Mouse (Mus musculus) intestine, embryonic 16.5 days (tissue): Measurements from ENCODE around the gene Lrrc32. TPM values are rescaled to one million over a fixed set of nuclear protein-coding genes. Genes with fewer than 3 reads are reported as not detected.

ENCODE experiments used
- ATAC-seq: fragments of 200-750 bp; cut with Nextera tagmentation; 2 replicates; pipeline ENCODE4 v1.8.0; 2017; ENCODE audit warnings: moderate TSS enrichment, moderate library complexity
- H3K27ac ChIP-seq: fragments of 300-500 bp; sonication (generic); 2 replicates; pipeline ENCODE4 v1.5.1; 2014; ENCODE audit warnings: mild to moderate bottlenecking, low read length
- H3K27me3 ChIP-seq: fragments of 300-500 bp; sonication (generic); replicated peaks from 2 replicates; pipeline ENCODE4 v1.6.1; 2014; ENCODE audit warnings: low read length, control low read depth, mixed read lengths; ENCODE audit not compliant: control insufficient read depth, insufficient read depth
- H3K36me3 ChIP-seq: fragments of 300-500 bp; sonication (generic); 2 replicates; pipeline ENCODE4 v1.6.1; 2014; ENCODE audit warnings: low read length, control low read depth; ENCODE audit not compliant: control insufficient read depth, insufficient read depth
- H3K4me1 ChIP-seq: fragments of 300-500 bp; sonication (generic); 2 replicates; pipeline ENCODE4 v1.6.1; 2014; ENCODE audit warnings: low read length, control low read depth, mixed read lengths; ENCODE audit not compliant: control insufficient read depth, insufficient read depth
- H3K4me2 ChIP-seq: fragments of 300-500 bp; sonication (generic); 2 replicates; pipeline ENCODE4 v1.6.1; 2014; ENCODE audit warnings: low read depth, low read length, control low read depth
- H3K4me3 ChIP-seq: fragments of 300-500 bp; sonication (generic); 2 replicates; pipeline ENCODE4 v1.5.1; 2014; ENCODE audit warnings: mild to moderate bottlenecking, low read length
- H3K9ac ChIP-seq: fragments of 300-500 bp; sonication (generic); 2 replicates; pipeline ENCODE4 v1.6.1; 2014; ENCODE audit warnings: low read depth, low read length
- H3K9me3 ChIP-seq: fragments of 300-500 bp; sonication (generic); 2 replicates; pipeline ENCODE4 v1.6.1; 2016; ENCODE audit warnings: low read length, control low read depth; ENCODE audit not compliant: control insufficient read depth
- WGBS: fragments of 180-500 bp; shearing (Covaris S2); extraction: QIAGEN DNeasy Blood & Tissue Kit; methylation state at CpG from one replicate; pipeline ENCODE4 v1.1.7; 2014; 5-methylcytosine and 5-hydroxymethylcytosine counted together
- polyA plus RNA-seq: library from polyadenylated mRNA; unstranded; fragments of >200 nt; fragmentation: Nextera tagmentation; extraction: Ambion mirVana; gene quantifications from 2 replicates; pipeline ENCODE4 v1.2.1, GENCODE M21; 2015

Lrrc32 gene
- polyA plus RNA-seq, 1 experiment from 2014 or later, result 11.3 TPM

GRCm38 (mm10) chr7:98472529-98472928, 16.6 kb upstream of the Lrrc32 start:
- WGBS, result 81% methylated on average over 2 of the region's 2 CpGs
- Histone ChIP-seq H3K27ac (no peak overlapping the region), H3K4me2 (no peak overlapping the region), H3K4me3 (no peak overlapping the region), H3K9ac (no peak overlapping the region), H3K4me1 (no peaks in the 10 kb centered on the region), H3K27me3 (no peaks in the 10 kb centered on the region), H3K36me3 (no peaks in the 10 kb centered on the region), H3K9me3 (no peaks in the 10 kb centered on the region)
- ATAC-seq, result no peak

DNA sequence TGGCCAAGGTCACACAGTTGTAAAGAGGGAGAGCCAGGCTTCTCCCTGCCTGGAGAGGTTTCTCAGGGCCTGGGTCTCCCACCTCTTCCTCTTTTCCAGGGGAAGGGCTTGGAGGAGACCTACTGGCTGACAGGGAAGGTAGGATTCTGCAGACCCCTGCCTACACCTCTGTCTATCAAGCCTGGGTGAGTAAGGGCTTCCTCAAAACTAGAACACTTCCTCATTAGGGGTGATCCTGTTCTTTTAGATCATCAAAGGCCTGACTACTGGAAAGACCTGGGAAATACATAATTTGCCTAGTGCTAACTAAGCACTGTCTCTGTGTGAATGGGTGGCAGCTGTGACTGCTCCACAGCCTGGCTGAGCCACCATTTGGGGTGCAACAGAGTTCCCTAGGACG, 14.5 kb upstream of the Lrrc32 start:
- H3K4me1 ChIP-seq, result no peaks in the 10 kb centered on the region
- no peaks in the 10 kb centered on the region for H3K36me3 ChIP-seq
- H3K27me3 ChIP-seq, result no peaks in the 10 kb centered on the region
- no peak overlapping the region for H3K4me2 ChIP-seq
- no peak overlapping the region for H3K9ac ChIP-seq
- no peaks in the 10 kb centered on the region for H3K9me3 ChIP-seq
- 77% methylated on average over 1 of the region's 1 CpGs for WGBS
- H3K27ac ChIP-seq, result no peak overlapping the region
- no peak for ATAC-seq
- no peak overlapping the region for H3K4me3 ChIP-seq

- 0 out of 2 replicates have a peak, but pooled peaks cover 2% of the 10 kb centered on the region for H3K27me3 ChIP-seq
- no peak for ATAC-seq
- 74% methylated on average over 4 of the region's 4 CpGs for WGBS
- H3K4me1 ChIP-seq, result peaks cover under 1% of the 10 kb centered on the region; the same call in 1 of the 2 replicates
- H3K9ac ChIP-seq, result no peak overlapping the region
- no peak overlapping the region for H3K27ac ChIP-seq
- no peaks in the 10 kb centered on the region for H3K36me3 ChIP-seq
- no peaks in the 10 kb centered on the region for H3K9me3 ChIP-seq
- H3K4me3 ChIP-seq, result no peak overlapping the region
- H3K4me2 ChIP-seq, result no peak overlapping the region
These were observed 11.9 kb upstream of the Lrrc32 start for GRCm38 (mm10) chr7:98477153-98477552.

GRCm38 (mm10) chr7:98480481-98480880, 8.6 kb upstream of the Lrrc32 start:
- H3K27ac ChIP-seq, result no peak overlapping the region
- no peak overlapping the region for H3K4me2 ChIP-seq
- no peak overlapping the region for H3K4me3 ChIP-seq
- H3K27me3 ChIP-seq, result 0 out of 2 replicates have a peak, but pooled peaks cover 2% of the 10 kb centered on the region
- ATAC-seq, result no peak
- WGBS, result 95% methylated on average over 1 of the region's 1 CpGs
- H3K9ac ChIP-seq, result no peak overlapping the region
- H3K36me3 ChIP-seq, result no peaks in the 10 kb centered on the region
- H3K4me1 ChIP-seq, result peaks cover 15% of the 10 kb centered on the region
- H3K9me3 ChIP-seq, result no peaks in the 10 kb centered on the region

GRCm38 (mm10) chr7:98481066-98481734, 7.9 kb upstream of the Lrrc32 start:
- no peaks in the 10 kb centered on the region for H3K36me3 ChIP-seq
- no peak overlapping the region for H3K27ac ChIP-seq
- no peaks in the 10 kb centered on the region for H3K9me3 ChIP-seq
- peaks cover 15% of the 10 kb centered on the region for H3K4me1 ChIP-seq
- 21% methylated on average over 9 of the region's 9 CpGs for WGBS
- no peak overlapping the region for H3K4me2 ChIP-seq
- H3K4me3 ChIP-seq, result no peak overlapping the region
- H3K27me3 ChIP-seq, result 0 out of 2 replicates have a peak, but pooled peaks cover 2% of the 10 kb centered on the region
- H3K9ac ChIP-seq, result no peak overlapping the region
- ATAC-seq, result peak; percentile 40

DNA sequence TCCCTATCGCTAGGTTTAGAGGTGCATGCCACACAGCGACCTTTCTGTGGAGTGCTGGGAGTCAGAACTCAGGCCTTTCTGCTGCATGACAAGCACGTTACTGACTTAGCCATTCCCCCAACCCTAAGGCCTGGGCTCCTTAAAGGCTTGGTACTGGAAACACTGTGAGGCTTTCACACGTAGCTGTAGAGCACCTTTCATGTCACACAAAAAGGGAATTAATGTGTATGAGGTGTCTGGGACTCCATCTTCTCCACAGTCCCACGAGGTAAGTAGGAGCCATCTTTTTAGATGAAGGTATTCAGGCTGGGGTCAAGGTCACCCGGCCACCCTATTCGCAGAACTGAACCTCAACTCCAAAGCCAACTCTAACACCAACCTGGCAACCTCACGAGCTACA, 7.2 kb upstream of the Lrrc32 start:
- no peaks in the 10 kb centered on the region for H3K9me3 ChIP-seq

GRCm38 (mm10) chr7:98482551-98483267, 6.4 kb upstream of the Lrrc32 start:
- ATAC-seq, result peak; percentile 43
- no peak overlapping the region; the same call in 1 of the 2 replicates for H3K4me2 ChIP-seq
- H3K4me1 ChIP-seq, result peaks cover 19% of the 10 kb centered on the region
- H3K27me3 ChIP-seq, result 0 out of 2 replicates have a peak, but pooled peaks cover 2% of the 10 kb centered on the region
- H3K36me3 ChIP-seq, result no peaks in the 10 kb centered on the region
- no peaks in the 10 kb centered on the region for H3K9me3 ChIP-seq
- WGBS, result 45% methylated on average over 12 of the region's 12 CpGs
- H3K27ac ChIP-seq, result peak overlapping the region; percentile 69
- H3K4me3 ChIP-seq, result no peak overlapping the region
- H3K9ac ChIP-seq, result peak overlapping the region; percentile 47

More for the DNA sequence above, 7.2 kb upstream of the Lrrc32 start:
- ATAC-seq, result no peak
- H3K27me3 ChIP-seq, result 0 out of 2 replicates have a peak, but pooled peaks cover 2% of the 10 kb centered on the region
- H3K4me1 ChIP-seq, result peaks cover 19% of the 10 kb centered on the region
- H3K9ac ChIP-seq, result no peak overlapping the region
- H3K4me3 ChIP-seq, result no peak overlapping the region
- no peak overlapping the region for H3K4me2 ChIP-seq
- peak overlapping the region; percentile 69; the same call in 1 of the 2 replicates for H3K27ac ChIP-seq
- no peaks in the 10 kb centered on the region for H3K36me3 ChIP-seq
- WGBS, result 84% methylated on average over 8 of the region's 8 CpGs

GRCm38 (mm10) chr7:98483268-98483607, 5.8 kb upstream of the Lrrc32 start:
- Histone ChIP-seq H3K4me2 (no peak overlapping the region; the same call in 1 of the 2 replicates), H3K9me3 (no peaks in the 10 kb centered on the region), H3K4me3 (no peak overlapping the region), H3K36me3 (no peaks in the 10 kb centered on the region), H3K27ac (peak overlapping the region; percentile 69), H3K27me3 (0 out of 2 replicates have a peak, but pooled peaks cover 2% of the 10 kb centered on the region), H3K4me1 (peaks cover 19% of the 10 kb centered on the region), H3K9ac (peak overlapping the region; percentile 47)
- ATAC-seq, result 0 out of 2 replicates have a peak, but pooled peaks have one; percentile 27
- WGBS, result 24% methylated on average over 8 of the region's 8 CpGs

DNA sequence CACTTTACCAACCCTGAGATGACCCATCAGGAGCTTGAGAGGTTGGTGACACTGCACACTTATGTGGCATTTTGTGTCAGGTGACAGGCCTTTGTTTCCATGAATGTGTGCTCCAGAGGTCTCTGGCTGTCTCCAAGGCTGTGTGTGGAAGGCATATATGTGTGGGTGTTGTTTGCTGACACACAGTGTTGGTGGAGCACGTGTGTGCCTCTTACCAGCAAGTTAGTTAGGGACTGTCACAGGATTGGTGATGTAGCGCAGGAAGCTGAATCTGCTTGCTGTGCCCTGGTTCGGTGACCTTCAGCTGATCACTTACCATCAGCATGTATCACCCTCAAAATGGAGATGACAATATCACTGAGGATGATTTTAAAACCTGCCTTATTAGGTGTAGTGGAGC, 4.2 kb upstream of the Lrrc32 start:
- no peak overlapping the region for H3K9ac ChIP-seq
- no peak for ATAC-seq
- H3K27ac ChIP-seq, result no peak overlapping the region
- no peak overlapping the region for H3K4me3 ChIP-seq
- H3K36me3 ChIP-seq, result no peaks in the 10 kb centered on the region
- 87% methylated on average over 3 of the region's 3 CpGs for WGBS
- H3K4me2 ChIP-seq, result no peak overlapping the region
- H3K9me3 ChIP-seq, result no peaks in the 10 kb centered on the region
- peaks cover 19% of the 10 kb centered on the region for H3K4me1 ChIP-seq
- 0 out of 2 replicates have a peak, but pooled peaks cover 2% of the 10 kb centered on the region for H3K27me3 ChIP-seq
